Mouse (Mus musculus): Measurements from ENCODE around the gene Gm42791.

Gene Gm42791

GRCm38 (mm10) chr5:148954314-148955060 is 40.5 kb downstream of the Gm42791 start:
- no peak for DNase-seq (ENCODE audit: low read depth, low spot score)

- DNase-seq (ENCODE audit: low read depth, low spot score), result no peak
These were observed 41.8 kb downstream of the Gm42791 start for GRCm38 (mm10) chr5:148953098-148953497.

- no peak for DNase-seq (ENCODE audit: low read depth, low spot score)
These were observed 42.5 kb downstream of the Gm42791 start for GRCm38 (mm10) chr5:148952419-148952818.

GRCm38 (mm10) chr5:148951360-148951759 is 43.6 kb downstream of the Gm42791 start:
- no peak for DNase-seq (ENCODE audit: low read depth, low spot score)

GRCm38 (mm10) chr5:148950064-148950463 is 44.9 kb downstream of the Gm42791 start:
- peak; percentile 76 for DNase-seq (ENCODE audit: low read depth, low spot score)

GRCm38 (mm10) chr5:148948577-148948976 is 46.4 kb downstream of the Gm42791 start:
- DNase-seq (ENCODE audit: low read depth, low spot score), result no peak

GRCm38 (mm10) chr5:148947412-148947811 is 47.5 kb downstream of the Gm42791 start:
- DNase-seq (ENCODE audit: low read depth, low spot score), result no peak

- DNase-seq (ENCODE audit: low read depth, low spot score), result no peak
These were observed 48.2 kb downstream of the Gm42791 start for GRCm38 (mm10) chr5:148946787-148947186.

- no peak for DNase-seq (ENCODE audit: low read depth, low spot score)
These were observed 49.2 kb downstream of the Gm42791 start for GRCm38 (mm10) chr5:148945735-148946134.

GRCm38 (mm10) chr5:148944024-148944423 is 50.9 kb downstream of the Gm42791 start:
- no peak for DNase-seq (ENCODE audit: low read depth, low spot score)

- no peak for DNase-seq (ENCODE audit: low read depth, low spot score)
These were observed 51.5 kb downstream of the Gm42791 start for GRCm38 (mm10) chr5:148943444-148943843.

- no peak for DNase-seq (ENCODE audit: low read depth, low spot score)
These were observed 52.0 kb downstream of the Gm42791 start for GRCm38 (mm10) chr5:148942957-148943356.

GRCm38 (mm10) chr5:148942305-148942704 is 52.6 kb downstream of the Gm42791 start:
- no peak for DNase-seq (ENCODE audit: low read depth, low spot score)

GRCm38 (mm10) chr5:148941867-148942266 is 53.1 kb downstream of the Gm42791 start:
- no peak for DNase-seq (ENCODE audit: low read depth, low spot score)

GRCm38 (mm10) chr5:148939948-148940382 is 55.0 kb downstream of the Gm42791 start:
- no peak for DNase-seq (ENCODE audit: low read depth, low spot score)

- no peak for DNase-seq (ENCODE audit: low read depth, low spot score)
These were observed 58.4 kb downstream of the Gm42791 start for GRCm38 (mm10) chr5:148936516-148936951.

- DNase-seq (ENCODE audit: low read depth, low spot score), result no peak
These were observed 59.1 kb downstream of the Gm42791 start for GRCm38 (mm10) chr5:148935871-148936270.

- no peak for DNase-seq (ENCODE audit: low read depth, low spot score)
These were observed 59.7 kb downstream of the Gm42791 start for GRCm38 (mm10) chr5:148935071-148935821.

GRCm38 (mm10) chr5:148934457-148934856 is 60.5 kb downstream of the Gm42791 start:
- no peak for DNase-seq (ENCODE audit: low read depth, low spot score)

GRCm38 (mm10) chr5:148933767-148934166 is 61.2 kb downstream of the Gm42791 start:
- DNase-seq (ENCODE audit: low read depth, low spot score), result no peak

GRCm38 (mm10) chr5:148931301-148931700 is 63.6 kb downstream of the Gm42791 start:
- no peak for DNase-seq (ENCODE audit: low read depth, low spot score)

GRCm38 (mm10) chr5:148929116-148929449 is 65.9 kb downstream of the Gm42791 start, which contains the start of gene Katnal1:
Gene Katnal1, minus strand, starts transcription at chr5:148929320.
- no peak for DNase-seq (ENCODE audit: low read depth, low spot score)

Data from forelimb bud, embryonic 11.5 days (tissue).